Mouse (Mus musculus) left cerebral cortex, adult 2 months (tissue): ENCODE measurements around the gene Sp1. TPM values are rescaled to one million over a fixed set of nuclear protein-coding genes. Genes with fewer than 3 reads are reported as not detected.
A peak's percentile ranks its signal among the peaks of the same experiment; 100 is the strongest.

Experiments used
- DNase-seq, 2 experiments: peaks; one replicate each; pipeline ENCODE4 v3.0.0; 2021 to 2022; ENCODE audit warnings: low spot score in 2 of 2, mixed read lengths in 1 of 2; ENCODE audit errors: extremely low spot score in 1 of 2
- H3K27ac ChIP-seq: fragments of 200-600 bp; 2 replicates; pipeline ENCODE4 v1.8.1; 2022
- H3K4me3 ChIP-seq: fragments of 200-600 bp; 2 replicates; pipeline ENCODE4 v1.8.1; 2022
- CTCF ChIP-seq: fragments of 200-600 bp; IDR thresholded peaks from 2 replicates; pipeline ENCODE4 v1.8.1; 2022; ENCODE audit warnings: antibody characterized with exemption, mild to moderate bottlenecking, moderate library complexity
- intact Hi-C: fragments of 180-260 bp; cut with DNase I; formaldehyde crosslinking; loops from one replicate; pipeline ENCODE4 v1.15.1; 2025
- total RNA-seq, 2 experiments: library from RNA; stranded (reverse); gene quantifications; 2 replicates each; pipeline ENCODE4 v1.2.3; 2021

Gene Sp1
- total RNA-seq, 2 experiments from 2014 or later: 26.8 to 27.2 TPM

GRCm38 (mm10) chr15:102377163-102377543 is 28.8 kb upstream of the Sp1 start:
- TF ChIP-seq CTCF: peak; percentile 84
- DNase-seq: peak; percentile 72 to 74
- H3K27ac ChIP-seq: peak overlapping the region; percentile 72
- intact Hi-C loops: loop anchor here (1.0 to 5.0 kb wide), 2 partner anchors 22 to 35 kb away; no protein-coding TSS in a partner anchor
- peak overlapping the region; percentile 65 for H3K4me3 ChIP-seq

DNA sequence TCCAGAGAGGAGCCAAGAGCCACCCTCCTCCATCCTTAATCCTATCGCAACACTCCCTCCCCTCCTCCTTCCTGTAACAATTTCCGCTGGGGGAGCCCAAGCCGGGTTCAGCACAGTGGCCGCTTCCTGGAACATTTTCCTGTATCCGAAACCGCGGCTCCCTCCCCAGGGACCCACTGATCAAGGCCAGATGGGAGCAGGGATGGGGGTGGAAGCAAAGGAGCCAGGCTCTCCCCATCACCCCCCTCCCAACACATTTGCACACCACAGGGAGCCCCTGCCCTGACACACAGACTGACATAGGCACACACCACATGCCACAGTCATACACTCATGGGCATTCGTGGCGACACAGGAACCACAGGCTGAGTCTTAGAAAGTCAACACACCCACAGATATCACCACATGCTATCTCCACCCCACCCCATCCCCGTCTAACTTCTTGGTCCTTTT is 28.1 kb upstream of the Sp1 start:
- DNase-seq: no peak
- H3K4me3 ChIP-seq: no peak overlapping the region
- intact Hi-C loops: loop anchor here (1.0 to 5.0 kb wide), 2 partner anchors 23 to 36 kb away; no protein-coding TSS in a partner anchor
- no peak for TF ChIP-seq CTCF
- peak overlapping the region; percentile 72; the same call in 1 of the 2 replicates for H3K27ac ChIP-seq

GRCm38 (mm10) chr15:102381575-102381974 is 24.4 kb upstream of the Sp1 start:
- DNase-seq: peak; percentile 78 to 86
- H3K4me3 ChIP-seq: no peak overlapping the region
- intact Hi-C loops: loop anchor here (1.0 kb wide), 2 partner anchors 40 to 61 kb away; no protein-coding TSS in a partner anchor

DNA sequence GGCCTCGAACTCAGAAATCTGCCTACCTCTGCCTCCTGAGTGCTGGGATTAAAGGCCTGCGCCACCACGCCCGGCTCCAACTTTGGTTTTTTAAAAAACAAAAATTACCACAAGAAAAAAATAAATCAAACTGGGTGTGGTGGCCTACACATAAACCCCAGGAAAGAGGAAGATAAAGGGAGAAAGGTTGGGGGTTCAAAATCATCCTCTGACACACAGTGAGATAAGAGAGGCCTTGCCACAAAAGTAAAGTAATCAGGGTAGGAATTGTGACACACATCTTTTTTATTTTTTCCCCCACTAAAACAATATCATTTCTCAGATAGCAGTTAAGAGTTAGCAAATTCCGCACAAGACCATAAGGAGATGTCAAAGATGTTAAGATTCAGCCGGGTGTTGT is 22.3 kb upstream of the Sp1 start:
- no peak for TF ChIP-seq CTCF
- intact Hi-C loops: no loop called here
- no peak overlapping the region for H3K27ac ChIP-seq
- DNase-seq: no peak
- H3K4me3 ChIP-seq: no peak overlapping the region

More at GRCm38 (mm10) chr15:102381575-102381974, 24.4 kb upstream of the Sp1 start:
- no peak overlapping the region for H3K27ac ChIP-seq
- TF ChIP-seq CTCF: peak; percentile 89

GRCm38 (mm10) chr15:102386640-102387039 is 19.3 kb upstream of the Sp1 start:
- TF ChIP-seq CTCF: no peak
- DNase-seq: no peak
- intact Hi-C loops: no loop called here
- Histone ChIP-seq H3K27ac (no peak overlapping the region), H3K4me3 (no peak overlapping the region)

DNA sequence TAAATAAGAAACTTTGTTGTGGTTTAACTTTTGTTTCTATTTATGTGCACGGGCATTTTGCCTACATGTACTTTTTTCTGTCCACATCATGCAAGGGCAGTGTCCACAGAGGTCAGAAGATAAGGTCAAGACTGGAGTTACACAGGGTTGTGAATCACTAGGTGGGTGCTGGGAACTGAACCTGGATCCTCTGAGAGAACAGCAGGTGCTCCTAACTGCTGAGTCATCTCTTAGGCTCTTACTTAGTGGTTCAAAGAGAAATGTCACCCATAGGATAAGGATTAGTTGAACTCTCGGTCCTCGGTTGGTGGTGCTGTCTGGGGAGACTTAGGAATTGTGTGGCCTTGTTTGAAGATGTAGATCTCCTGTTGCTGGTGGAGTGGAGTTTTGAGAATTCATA is 17.0 kb upstream of the Sp1 start:
- intact Hi-C loops: no loop called here

GRCm38 (mm10) chr15:102392520-102392919 is 13.4 kb upstream of the Sp1 start:
- intact Hi-C loops: no loop called here
- H3K4me3 ChIP-seq: no peak overlapping the region
- H3K27ac ChIP-seq: no peak overlapping the region
- no peak for TF ChIP-seq CTCF
- no peak for DNase-seq

More for the DNA sequence above, 17.0 kb upstream of the Sp1 start:
- Histone ChIP-seq H3K27ac (no peak overlapping the region), H3K4me3 (no peak overlapping the region)
- no peak for DNase-seq
- no peak for TF ChIP-seq CTCF

- intact Hi-C loops: no loop called here
- Histone ChIP-seq H3K27ac (peak overlapping the region; percentile 15; the same call in 1 of the 2 replicates), H3K4me3 (no peak overlapping the region)
- no peak for DNase-seq
- TF ChIP-seq CTCF: no peak
Measured at GRCm38 (mm10) chr15:102393584-102394014, 12.3 kb upstream of the Sp1 start.

GRCm38 (mm10) chr15:102395061-102395460 is 10.9 kb upstream of the Sp1 start:
- no peak for DNase-seq
- Histone ChIP-seq H3K4me3 (no peak overlapping the region), H3K27ac (no peak overlapping the region)
- TF ChIP-seq CTCF: no peak
- intact Hi-C loops: no loop called here

- intact Hi-C loops: no loop called here
- no peak overlapping the region for H3K4me3 ChIP-seq
- no peak for DNase-seq
- no peak for TF ChIP-seq CTCF
- H3K27ac ChIP-seq: no peak overlapping the region
Measured at GRCm38 (mm10) chr15:102398629-102399028, 7.3 kb upstream of the Sp1 start.

DNA sequence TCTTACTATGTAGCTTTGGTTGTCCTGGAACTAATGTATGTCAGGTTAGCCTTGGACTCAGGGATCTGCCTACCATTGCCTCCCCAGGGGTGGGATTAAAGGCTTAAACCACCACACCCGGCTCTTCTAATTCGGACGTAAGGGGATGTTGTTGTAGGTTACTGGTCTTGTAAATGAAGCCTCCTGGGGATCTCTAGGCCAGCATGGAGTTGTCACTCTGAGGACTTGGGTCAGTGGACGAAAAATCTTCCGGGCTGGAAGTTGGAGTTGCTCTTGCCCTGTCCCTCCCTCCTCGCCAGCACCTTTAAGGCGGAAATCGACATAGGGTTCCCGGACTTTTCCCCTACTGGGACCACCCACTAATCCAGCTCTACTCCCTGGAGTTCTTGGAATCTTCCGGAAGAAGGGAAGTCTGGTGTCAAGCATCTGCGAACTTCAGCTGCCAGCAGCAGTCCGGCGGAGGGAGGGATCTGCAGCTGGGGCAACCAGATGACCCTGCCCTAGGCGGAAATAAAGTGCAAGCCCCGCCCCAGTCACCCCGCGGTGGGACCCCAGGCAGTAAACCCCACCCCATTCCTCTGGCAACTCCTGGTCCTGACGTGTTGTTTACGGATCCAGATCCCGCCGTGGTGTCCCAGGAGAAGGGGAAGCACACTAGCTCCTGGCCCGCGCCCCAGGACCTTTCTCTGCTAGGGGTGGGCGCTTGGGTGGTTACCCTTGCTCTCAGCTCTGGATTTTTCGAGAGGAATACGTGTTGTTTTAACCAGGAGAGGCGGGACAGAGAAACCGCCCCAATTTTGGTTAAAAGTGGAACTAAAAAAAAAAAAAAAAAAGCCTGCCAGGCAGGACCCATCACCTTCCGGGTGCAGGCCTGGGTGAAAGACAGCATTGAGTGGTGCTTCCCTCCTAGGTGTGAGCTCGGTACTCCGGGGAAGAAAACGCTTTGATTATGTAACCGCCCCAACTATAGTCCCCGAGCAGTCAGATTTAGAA is 6.4 kb upstream of the Sp1 start:
- TF ChIP-seq CTCF: no peak; the same call in 1 of the 2 replicates
- Histone ChIP-seq H3K4me3 (peak overlapping the region; percentile 47), H3K27ac (peak overlapping the region; percentile 91)
- intact Hi-C loops: no loop called here
- DNase-seq: peak; percentile 55 to 62

GRCm38 (mm10) chr15:102400476-102401045 is 5.4 kb upstream of the Sp1 start:
- Histone ChIP-seq H3K4me3 (no peak overlapping the region), H3K27ac (peak overlapping the region; percentile 91)
- DNase-seq: no peak
- TF ChIP-seq CTCF: no peak
- intact Hi-C loops: no loop called here
